21 mouse cellular contexts compared by ENCODE assay signal in the genomic region with DNA sequence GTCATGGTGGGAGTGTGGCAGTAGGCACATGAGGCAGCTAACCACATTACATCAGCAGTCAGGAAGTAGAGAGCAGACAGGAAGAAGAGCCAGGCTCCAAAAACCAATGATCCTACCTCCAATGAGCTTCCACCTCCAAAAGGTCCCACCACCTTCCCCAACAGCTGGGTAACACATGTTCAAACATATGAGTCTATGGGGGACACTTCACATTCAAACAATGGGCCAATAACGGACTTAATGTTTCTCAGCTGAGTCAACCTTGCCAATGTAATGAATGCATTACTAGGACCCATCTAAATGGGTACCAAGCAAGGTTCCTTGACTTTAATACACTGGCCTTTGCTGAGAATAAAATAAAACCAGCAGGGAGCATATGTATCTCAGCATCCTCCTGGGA.
"Had no signal": no experiment of that assay in that cellular context is flagged by ENCODE, and none has a peak within 500 bp of the region (broad histone marks: within the 10 kb centered on the region; RNA-seq: fewer than 3 reads in every experiment).

No protein-coding gene starts in this region.

- DNase-seq: kidney, adult 11 months; kidney, adult 8-10 months; kidney, postnatal 10 days; kidney, postnatal 36 days; layer of hippocampus, postnatal 36 days; liver, postnatal 0 days; lung, postnatal 14 days; lung, postnatal 4 days; retina, postnatal 1 day; right cerebral cortex, postnatal 25 days; spleen, adult 18-20 months; thymus, postnatal 25 days had no signal

- H3K36me3 ChIP-seq: midbrain, embryonic 15.5 days; stomach, embryonic 15.5 days had no signal

- H3K27me3 ChIP-seq: kidney, embryonic 15.5 days; midbrain, embryonic 12.5 days; midbrain, embryonic 15.5 days; stomach, embryonic 15.5 days had no signal

- H3K9ac ChIP-seq: kidney, embryonic 15.5 days; limb, embryonic 12.5 days; liver, embryonic 14.5 days; liver, postnatal 0 days; lung, embryonic 14.5 days; midbrain, embryonic 12.5 days; midbrain, embryonic 15.5 days; stomach, embryonic 15.5 days had no signal

- H3K4me2 ChIP-seq: kidney, embryonic 15.5 days; limb, embryonic 12.5 days; liver, embryonic 11.5 days; lung, embryonic 14.5 days; midbrain, embryonic 12.5 days; midbrain, embryonic 15.5 days; stomach, embryonic 15.5 days had no signal

- H3K27ac ChIP-seq: kidney, embryonic 15.5 days; left cerebral cortex, adult 2 months; limb, embryonic 12.5 days; liver, embryonic 14.5 days; stomach, embryonic 15.5 days had no signal

- H3K9me3 ChIP-seq: kidney, embryonic 15.5 days; limb, embryonic 12.5 days; midbrain, embryonic 12.5 days; midbrain, embryonic 15.5 days; stomach, embryonic 15.5 days had no signal

- ATAC-seq: liver, postnatal 0 days; midbrain, embryonic 15.5 days had no signal

- H3K4me3 ChIP-seq: kidney, embryonic 15.5 days; left cerebral cortex, adult 2 months; limb, embryonic 12.5 days; midbrain, embryonic 12.5 days; midbrain, embryonic 15.5 days; stomach, embryonic 15.5 days had no signal
